Mouse (Mus musculus) midbrain, embryonic 14.5 days (tissue): ENCODE measurements around the gene Ruvbl1. TPM values are rescaled to one million over a fixed set of nuclear protein-coding genes. Genes with fewer than 3 reads are reported as not detected.

Experiments used
- ATAC-seq: fragments of 200-750 bp; cut with Nextera tagmentation; 2 replicates; pipeline ENCODE4 v1.8.0; 2017; ENCODE audit warnings: moderate number of reproducible peaks, moderate library complexity; ENCODE audit not compliant: low FRiP score, low TSS enrichment
- DNase-seq: peaks from one replicate; pipeline ENCODE4 v3.0.0-alpha.2; 2015
- H3K27ac ChIP-seq: fragments of 300-500 bp; sonication (generic); replicated peaks from 2 replicates; pipeline ENCODE4 v1.5.1; 2014; ENCODE audit warnings: mild to moderate bottlenecking, low read depth, low read length, moderate library complexity
- H3K27me3 ChIP-seq: fragments of 300-500 bp; sonication (generic); 2 replicates; pipeline ENCODE4 v1.6.1; 2014; ENCODE audit warnings: low read length, control low read depth, mixed read lengths; ENCODE audit not compliant: control insufficient read depth, insufficient read depth
- H3K36me3 ChIP-seq: fragments of 300-500 bp; sonication (generic); 2 replicates; pipeline ENCODE4 v1.6.1; 2014; ENCODE audit warnings: low read length, control low read depth; ENCODE audit not compliant: control insufficient read depth, insufficient read depth
- H3K4me1 ChIP-seq: fragments of 300-500 bp; sonication (generic); 2 replicates; pipeline ENCODE4 v1.6.1; 2014; ENCODE audit warnings: mild to moderate bottlenecking, antibody characterized with exemption, low read length, control low read depth; ENCODE audit not compliant: control insufficient read depth, insufficient read depth
- H3K4me2 ChIP-seq: fragments of 300-500 bp; sonication (generic); 2 replicates; pipeline ENCODE4 v1.6.1; 2014; ENCODE audit warnings: mild to moderate bottlenecking, low read length, moderate library complexity
- H3K4me3 ChIP-seq: fragments of 300-500 bp; sonication (generic); replicated peaks from 2 replicates; pipeline ENCODE4 v1.5.1; 2014; ENCODE audit warnings: low read depth, low read length
- H3K9ac ChIP-seq: fragments of 300-500 bp; sonication (generic); replicated peaks from 2 replicates; pipeline ENCODE4 v1.6.1; 2014; ENCODE audit warnings: mild to moderate bottlenecking, low read length, moderate library complexity
- H3K9me3 ChIP-seq: fragments of 300-500 bp; sonication (generic); 2 replicates; pipeline ENCODE4 v1.6.1; 2016; ENCODE audit warnings: low read length, control low read depth, mixed read lengths; ENCODE audit not compliant: control insufficient read depth
- WGBS: fragments of 180-500 bp; shearing (Covaris S2); extraction: QIAGEN DNeasy Blood & Tissue Kit; methylation state at CpG from one replicate; pipeline ENCODE4 v1.1.7; 2014; 5-methylcytosine and 5-hydroxymethylcytosine counted together
- polyA plus RNA-seq: library from polyadenylated mRNA; unstranded; fragments of >200 nt; fragmentation: Nextera tagmentation; extraction: Ambion mirVana; gene quantifications from 2 replicates; pipeline ENCODE4 v1.2.1, GENCODE M21; 2014

Gene Ruvbl1
- polyA plus RNA-seq, 1 experiment from 2014 or later: 98.4 TPM

DNA sequence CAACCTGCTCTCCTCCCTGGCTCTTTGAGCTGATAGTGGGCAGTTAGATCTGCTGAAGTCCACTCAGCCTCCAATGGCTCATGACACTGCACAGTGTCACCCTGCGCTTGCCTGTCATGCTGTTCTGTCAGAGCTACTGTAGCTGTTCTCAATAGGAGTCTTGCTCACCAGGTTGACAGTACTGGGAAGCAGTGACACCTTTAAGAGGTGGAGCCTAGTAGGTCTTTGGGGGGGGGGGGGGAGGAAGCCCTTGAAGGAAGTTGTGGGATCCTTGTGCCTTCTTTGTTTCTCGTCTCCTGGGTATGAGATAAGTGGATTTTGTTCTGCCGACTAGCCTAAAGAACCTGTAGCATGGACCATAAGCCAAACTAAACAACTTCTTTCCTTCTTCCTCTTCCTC lies 57.4 kb downstream of the Ruvbl1 start:
- Histone ChIP-seq H3K9me3 (no peaks in the 10 kb centered on the region), H3K9ac (no peak overlapping the region), H3K27me3 (no peaks in the 10 kb centered on the region), H3K36me3 (no peaks in the 10 kb centered on the region), H3K27ac (no peak overlapping the region), H3K4me3 (no peak overlapping the region), H3K4me2 (no peak overlapping the region), H3K4me1 (peaks cover 10% of the 10 kb centered on the region)
- WGBS: 76% methylated on average over 3 of the region's 3 CpGs
- DNase-seq (no peak), ATAC-seq (no peak)

GRCm38 (mm10) chr6:88523043-88523442 lies 57.8 kb downstream of the Ruvbl1 start:
- Histone ChIP-seq H3K36me3 (no peaks in the 10 kb centered on the region), H3K4me3 (no peak overlapping the region), H3K27ac (no peak overlapping the region), H3K9ac (no peak overlapping the region), H3K27me3 (no peaks in the 10 kb centered on the region), H3K9me3 (no peaks in the 10 kb centered on the region), H3K4me2 (no peak overlapping the region), H3K4me1 (peaks cover 8% of the 10 kb centered on the region)
- DNase-seq (no peak), ATAC-seq (no peak)
- 75% methylated on average over 3 of the region's 3 CpGs for WGBS

- ATAC-seq: no peak
- 89% methylated on average over 3 of the region's 3 CpGs for WGBS
Measured at GRCm38 (mm10) chr6:88523451-88523850, 58.2 kb downstream of the Ruvbl1 start.

GRCm38 (mm10) chr6:88524056-88524455 lies 58.8 kb downstream of the Ruvbl1 start:
- H3K9me3 ChIP-seq: no peaks in the 10 kb centered on the region
- no peak overlapping the region for H3K4me2 ChIP-seq
- no peaks in the 10 kb centered on the region for H3K36me3 ChIP-seq
- ATAC-seq (no peak), DNase-seq (no peak)
- peaks cover 8% of the 10 kb centered on the region for H3K4me1 ChIP-seq
- no peak overlapping the region for H3K4me3 ChIP-seq
- H3K27ac ChIP-seq: no peak overlapping the region
- WGBS: 87% methylated on average over 4 of the region's 4 CpGs
- H3K27me3 ChIP-seq: no peaks in the 10 kb centered on the region
- H3K9ac ChIP-seq: no peak overlapping the region

More at GRCm38 (mm10) chr6:88523451-88523850, 58.2 kb downstream of the Ruvbl1 start:
- Histone ChIP-seq H3K4me2 (no peak overlapping the region), H3K27ac (no peak overlapping the region), H3K4me3 (no peak overlapping the region), H3K27me3 (no peaks in the 10 kb centered on the region), H3K36me3 (no peaks in the 10 kb centered on the region), H3K9me3 (no peaks in the 10 kb centered on the region), H3K9ac (no peak overlapping the region), H3K4me1 (peaks cover 8% of the 10 kb centered on the region)
- DNase-seq: no peak

DNA sequence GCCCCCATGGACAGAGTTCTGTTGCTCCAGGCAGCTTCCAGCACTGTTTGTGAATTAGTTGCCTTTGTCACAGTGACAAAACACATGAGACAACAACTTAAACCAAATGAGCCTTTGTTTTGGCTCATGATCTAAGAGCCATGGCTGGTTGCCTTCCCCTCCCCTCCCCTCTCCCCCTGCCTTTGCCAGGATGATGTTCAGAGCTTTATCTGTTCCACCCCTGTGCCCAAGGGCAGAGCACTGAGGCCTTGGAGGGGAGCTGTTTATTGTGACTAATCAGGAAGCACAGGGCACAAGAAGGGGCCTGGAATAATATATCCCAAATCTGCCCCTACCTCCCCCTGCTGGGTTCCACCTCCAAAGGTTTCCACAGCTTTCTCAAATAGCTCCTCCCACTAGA lies 65.1 kb downstream of the Ruvbl1 start:
- ATAC-seq: no peak
- DNase-seq: no peak
- H3K27ac ChIP-seq: no peak overlapping the region
- H3K9ac ChIP-seq: no peak overlapping the region
- H3K9me3 ChIP-seq: no peaks in the 10 kb centered on the region
- H3K36me3 ChIP-seq: no peaks in the 10 kb centered on the region
- no peak overlapping the region for H3K4me2 ChIP-seq
- H3K27me3 ChIP-seq: no peaks in the 10 kb centered on the region
- no peak overlapping the region for H3K4me3 ChIP-seq
- no peaks in the 10 kb centered on the region for H3K4me1 ChIP-seq

- Histone ChIP-seq H3K36me3 (no peaks in the 10 kb centered on the region), H3K9ac (no peak overlapping the region), H3K4me1 (peaks cover 5% of the 10 kb centered on the region), H3K9me3 (no peaks in the 10 kb centered on the region), H3K27me3 (no peaks in the 10 kb centered on the region), H3K4me3 (no peak overlapping the region), H3K4me2 (no peak overlapping the region), H3K27ac (no peak overlapping the region)
- ATAC-seq: no peak
- no peak for DNase-seq
- WGBS: 95% methylated on average over 2 of the region's 2 CpGs
Measured at GRCm38 (mm10) chr6:88540093-88540755, 75.0 kb downstream of the Ruvbl1 start.

GRCm38 (mm10) chr6:88544241-88544640 lies 79.0 kb downstream of the Ruvbl1 start:
- WGBS: 85% methylated on average over 3 of the region's 3 CpGs
- ATAC-seq: no peak
- Histone ChIP-seq H3K4me2 (no peak overlapping the region), H3K4me3 (no peak overlapping the region), H3K9ac (no peak overlapping the region), H3K27me3 (no peaks in the 10 kb centered on the region), H3K9me3 (no peaks in the 10 kb centered on the region), H3K27ac (peak overlapping the region; percentile 77; the same call in 1 of the 2 replicates), H3K36me3 (no peaks in the 10 kb centered on the region), H3K4me1 (peaks cover 12% of the 10 kb centered on the region)
- DNase-seq: no peak

GRCm38 (mm10) chr6:88544644-88545396 lies 79.6 kb downstream of the Ruvbl1 start:
- Histone ChIP-seq H3K4me2 (peak overlapping the region; percentile 28), H3K9ac (peak overlapping the region; percentile 34), H3K9me3 (no peaks in the 10 kb centered on the region), H3K4me1 (peaks cover 12% of the 10 kb centered on the region), H3K27me3 (no peaks in the 10 kb centered on the region), H3K27ac (peak overlapping the region; percentile 77), H3K4me3 (no peak overlapping the region), H3K36me3 (no peaks in the 10 kb centered on the region)
- DNase-seq (peak; percentile 57), ATAC-seq (no peak)
- WGBS: 21% methylated on average over 11 of the region's 11 CpGs

DNA sequence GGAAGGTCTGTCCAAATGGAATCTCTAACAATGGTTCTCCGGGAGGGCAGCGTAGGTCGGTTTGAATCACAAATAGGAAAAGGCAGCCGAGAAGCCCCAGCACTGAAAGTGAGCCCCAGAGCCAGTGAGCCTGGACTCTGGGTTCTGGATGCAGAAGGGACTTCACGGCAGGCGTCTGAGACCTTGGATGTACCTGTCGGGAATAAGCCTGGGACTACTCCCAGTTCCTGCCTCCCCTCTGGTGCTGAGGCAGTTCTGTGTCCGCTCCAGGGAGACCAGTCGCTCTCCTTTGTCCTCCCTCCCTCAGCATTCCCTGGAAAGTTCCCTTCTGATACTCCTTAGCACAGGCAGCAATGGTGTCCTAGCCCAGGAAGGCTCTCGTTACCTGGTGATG lies 80.2 kb downstream of the Ruvbl1 start:
- H3K4me2 ChIP-seq: peak overlapping the region; percentile 28
- H3K36me3 ChIP-seq: no peaks in the 10 kb centered on the region
- DNase-seq (no peak), ATAC-seq (no peak)
- WGBS: 9% methylated on average over 10 of the region's 10 CpGs
- no peaks in the 10 kb centered on the region for H3K27me3 ChIP-seq
- no peak overlapping the region for H3K4me3 ChIP-seq
- peak overlapping the region; percentile 77 for H3K27ac ChIP-seq
- no peaks in the 10 kb centered on the region for H3K9me3 ChIP-seq
- H3K4me1 ChIP-seq: peaks cover 12% of the 10 kb centered on the region
- H3K9ac ChIP-seq: peak overlapping the region; percentile 34
